Mouse (Mus musculus) layer of hippocampus, adult 2 months (tissue): ENCODE measurements at regions not wholly inside any gene's neighbourhood (a gene's known extent, or its start where the extent isn't known, plus 50 kb on each side); places are given as distances from the start of the nearest gene placed in this dataset.
"Not testable (repeated sequence)": the region's sequence is repeated elsewhere in the genome, so short reads cannot be mapped to it uniquely, and the experiment has no call there.

Source experiments
- DNase-seq, 2 experiments: peaks; one replicate each; pipeline ENCODE4 v3.0.0; 2022; ENCODE audit warnings: low spot score in 2 of 2
- H3K27ac ChIP-seq: fragments of 200-600 bp; 2 replicates; pipeline ENCODE4 v1.8.1; 2022
- H3K4me3 ChIP-seq: fragments of 200-600 bp; 2 replicates; pipeline ENCODE4 v1.8.1; 2022; ENCODE audit warnings: mild to moderate bottlenecking
- CTCF ChIP-seq: fragments of 200-600 bp; conservative IDR thresholded peaks from 2 replicates; pipeline ENCODE4 v1.8.1; 2022; ENCODE audit warnings: antibody characterized with exemption, mild to moderate bottlenecking, moderate library complexity

DNA sequence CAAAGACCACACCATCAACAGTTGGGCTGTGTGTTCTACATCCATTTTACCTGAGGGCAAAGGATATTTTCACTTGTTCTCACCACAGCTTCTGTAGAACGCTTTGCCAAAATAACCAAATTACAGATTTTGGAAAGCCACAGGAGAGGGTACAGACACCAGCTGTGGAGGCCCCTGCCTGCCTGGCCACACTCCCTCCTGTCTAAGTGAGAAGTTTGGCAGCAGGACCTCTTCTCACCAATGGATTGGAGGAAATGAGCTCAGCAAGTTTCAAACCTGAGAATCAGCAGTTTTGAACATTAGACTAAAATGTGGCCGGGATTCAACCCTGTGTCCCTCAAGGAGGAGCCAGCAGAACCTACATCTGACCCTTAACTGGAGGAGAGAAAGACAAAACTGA is 206.2 kb upstream of the Plxna2 start:
- no peak overlapping the region for H3K27ac ChIP-seq
- DNase-seq = no peak
- H3K4me3 ChIP-seq = no peak overlapping the region
- TF ChIP-seq CTCF = no peak

DNA sequence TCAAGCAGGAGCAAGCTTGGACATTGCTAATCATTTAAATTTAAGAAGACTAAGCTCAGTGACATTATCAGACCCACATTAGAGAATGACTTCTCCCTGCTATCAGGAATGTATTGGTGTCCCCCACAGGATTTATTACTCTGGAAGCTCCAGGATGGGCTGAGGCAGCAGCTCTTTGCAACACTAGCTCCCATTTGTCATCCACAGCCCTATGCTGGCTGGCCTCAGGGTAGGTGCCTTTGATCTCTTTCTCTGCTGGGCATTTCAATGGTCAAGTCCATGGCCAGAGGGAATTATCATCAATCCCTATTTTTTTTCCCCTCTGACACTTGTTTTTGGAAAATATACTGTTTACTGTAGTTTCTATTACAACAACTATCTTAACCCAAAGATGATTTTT is 218.7 kb upstream of the Plxna2 start:
- Histone ChIP-seq H3K4me3 (no peak overlapping the region), H3K27ac (no peak overlapping the region)
- no peak for TF ChIP-seq CTCF
- DNase-seq = no peak

DNA sequence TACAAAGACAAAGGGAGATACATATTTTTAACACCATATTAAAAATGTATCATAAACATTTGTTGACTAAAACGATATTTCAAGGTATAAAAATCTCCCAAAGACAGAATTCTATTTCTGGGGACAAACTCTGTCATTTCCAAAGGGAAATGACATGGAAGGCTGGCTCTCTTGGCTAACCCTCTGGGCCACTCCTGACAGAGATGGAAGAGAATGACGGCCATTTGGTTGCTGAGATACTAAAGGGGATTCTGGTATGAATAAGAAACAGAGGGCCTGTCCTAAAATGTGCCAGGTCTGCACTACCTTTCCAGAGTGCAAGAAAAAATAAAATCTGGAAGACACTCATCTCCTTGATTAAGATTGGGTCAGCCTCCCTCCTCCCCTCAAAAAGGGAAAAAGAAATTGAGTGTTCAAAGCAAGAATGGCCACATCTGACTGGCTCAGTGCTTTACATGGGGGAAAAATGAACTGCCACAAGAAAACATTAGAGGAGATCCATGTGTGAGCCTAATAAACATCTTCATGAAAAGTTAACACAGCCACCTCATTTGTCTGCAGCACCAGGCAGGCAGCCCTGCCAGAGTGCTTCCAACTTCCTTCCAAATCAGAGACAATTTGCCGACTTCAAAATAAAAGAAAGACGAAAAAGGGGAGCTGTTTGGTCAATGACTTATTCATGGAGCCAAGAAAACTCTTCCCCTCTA is 221.1 kb upstream of the Plxna2 start:
- H3K27ac ChIP-seq = no peak overlapping the region
- H3K4me3 ChIP-seq = no peak overlapping the region
- DNase-seq = no peak
- no peak for TF ChIP-seq CTCF

DNA sequence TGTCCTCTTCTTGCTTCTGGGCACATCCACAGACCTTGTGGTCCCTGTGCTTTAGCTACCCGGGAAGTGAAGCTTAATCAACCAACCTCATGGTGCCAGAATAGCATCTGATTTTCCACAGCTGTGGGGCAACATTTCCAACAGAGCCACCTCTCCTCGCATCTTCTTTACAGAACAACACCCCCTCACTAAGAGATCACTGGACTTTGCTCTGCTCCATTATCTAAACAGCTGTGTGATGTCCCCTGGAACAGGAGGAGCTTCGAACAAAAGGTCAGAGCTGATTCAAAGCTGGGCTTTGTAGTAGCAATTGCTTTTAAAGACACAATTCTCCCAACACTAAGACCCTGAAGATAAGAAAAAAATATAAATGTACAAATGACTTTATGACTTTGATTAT is 224.3 kb upstream of the Plxna2 start:
- no peak overlapping the region for H3K27ac ChIP-seq
- TF ChIP-seq CTCF = no peak
- H3K4me3 ChIP-seq = no peak overlapping the region
- DNase-seq = no peak

DNA sequence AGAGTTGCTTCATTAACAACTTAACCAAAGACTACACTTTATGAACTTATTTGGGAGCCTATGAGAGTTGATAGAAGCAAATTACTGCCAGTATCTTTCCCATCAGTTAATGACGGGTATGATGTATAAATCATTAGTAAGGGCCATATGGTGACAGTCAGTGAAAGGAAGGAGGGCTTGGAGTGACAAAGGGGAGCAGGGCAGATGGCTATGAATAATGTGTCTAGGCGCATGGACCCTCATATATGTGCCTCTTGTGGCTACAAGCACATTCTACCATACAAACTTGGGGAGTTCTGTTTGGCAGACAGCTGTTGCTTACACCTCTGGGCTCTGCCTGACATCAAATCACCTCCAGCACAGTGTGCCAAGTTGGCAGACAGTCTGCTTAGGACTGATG is 227.8 kb upstream of the Plxna2 start:
- no peak for TF ChIP-seq CTCF
- Histone ChIP-seq H3K4me3 (no peak overlapping the region), H3K27ac (no peak overlapping the region)
- no peak for DNase-seq

DNA sequence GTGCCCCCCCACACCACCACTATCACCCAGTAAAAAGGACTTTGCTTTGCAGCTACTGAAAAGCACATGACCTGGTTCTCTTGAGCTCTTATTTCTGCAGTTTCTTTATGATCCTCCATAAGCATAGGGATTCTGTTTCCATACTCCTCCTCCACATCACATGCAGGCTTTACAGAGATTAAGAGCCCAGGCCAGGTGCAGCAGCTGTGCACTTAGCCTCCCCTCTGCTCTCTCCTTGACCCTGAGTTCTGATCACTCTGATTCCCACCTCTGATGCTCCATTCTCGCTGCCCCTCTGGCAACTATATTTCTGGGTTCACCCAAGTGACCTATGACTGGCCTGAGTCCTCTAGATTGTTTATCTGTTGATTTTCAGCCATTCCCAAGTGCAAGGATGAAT is 239.9 kb upstream of the Plxna2 start:
- DNase-seq = no peak
- H3K27ac ChIP-seq = no peak overlapping the region
- TF ChIP-seq CTCF = no peak
- H3K4me3 ChIP-seq = no peak overlapping the region

DNA sequence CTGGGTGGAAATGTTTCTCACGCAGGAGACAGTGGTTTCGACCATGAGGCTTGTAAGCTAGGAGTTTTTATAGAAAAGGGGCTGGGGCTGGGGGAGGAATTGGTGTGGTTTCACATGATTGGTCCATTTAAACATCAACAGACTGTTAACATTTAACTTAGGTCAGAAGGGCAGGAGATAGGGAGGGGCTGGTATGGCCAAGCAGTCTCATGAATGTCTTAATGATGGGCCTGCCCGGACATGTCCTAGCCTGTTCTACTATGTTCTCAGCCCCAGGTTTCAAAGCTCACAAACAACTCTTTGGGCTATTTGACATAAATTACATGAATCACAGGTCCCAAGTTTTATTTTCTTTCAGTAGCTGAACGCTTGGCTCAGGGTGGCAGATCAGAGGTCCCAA is 244.5 kb upstream of the Plxna2 start:
- DNase-seq, H3K27ac ChIP-seq, H3K4me3 ChIP-seq: not testable (repeated sequence)

DNA sequence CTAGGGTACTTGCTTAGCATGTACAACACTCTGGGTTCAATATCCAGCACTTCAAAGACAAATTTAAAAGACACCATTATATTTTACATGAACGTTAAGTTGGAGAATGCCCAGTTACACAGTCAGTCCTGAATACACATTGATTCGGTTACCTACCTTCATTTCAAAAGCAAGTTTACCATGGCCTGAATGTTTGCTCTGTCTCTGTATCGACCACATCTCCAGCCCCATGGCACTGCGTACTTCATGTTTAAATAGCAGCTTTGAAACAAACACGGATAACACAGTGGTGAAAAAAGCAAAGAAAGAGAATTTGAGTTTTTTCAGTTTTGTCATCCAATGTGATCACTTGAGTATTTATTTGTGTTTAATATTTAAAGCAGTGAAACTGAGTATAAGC is 254.1 kb upstream of the Plxna2 start:
- DNase-seq = no peak
- Histone ChIP-seq H3K4me3 (no peak overlapping the region), H3K27ac (no peak overlapping the region)
- TF ChIP-seq CTCF = no peak

DNA sequence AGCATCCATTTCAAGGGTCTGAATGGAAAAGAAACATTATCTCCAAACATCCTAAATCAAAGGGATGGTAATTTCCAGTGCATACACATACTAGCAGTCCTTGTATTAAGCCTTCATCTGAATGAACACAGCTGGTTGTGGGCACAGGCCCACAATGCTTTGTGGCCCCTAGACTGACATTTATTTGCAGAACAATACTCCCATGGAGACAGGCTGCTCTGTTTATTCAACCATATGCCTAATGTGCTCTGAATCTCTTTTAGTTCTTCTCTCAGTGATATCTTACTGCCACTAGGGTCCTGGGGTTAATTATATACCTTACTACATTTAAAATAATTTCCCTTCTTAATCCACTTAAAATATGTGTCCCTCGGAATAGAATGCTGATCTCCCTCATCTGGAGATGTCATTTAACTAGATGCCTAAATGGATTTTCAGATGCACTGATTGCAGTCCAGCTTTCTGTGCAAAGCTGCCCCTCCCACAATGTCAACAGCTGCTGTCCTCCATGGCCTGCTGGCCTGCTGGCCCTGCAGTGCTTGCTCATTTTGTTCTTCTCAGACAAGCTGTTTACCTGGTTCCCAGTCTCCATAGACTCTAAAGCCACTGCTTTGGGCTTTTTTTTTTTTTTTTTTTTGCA is 254.8 kb upstream of the Plxna2 start:
- Histone ChIP-seq H3K4me3 (no peak overlapping the region), H3K27ac (no peak overlapping the region)
- 0 out of 2 replicates have a peak, but pooled peaks have one; percentile 15 for TF ChIP-seq CTCF
- DNase-seq = no peak

DNA sequence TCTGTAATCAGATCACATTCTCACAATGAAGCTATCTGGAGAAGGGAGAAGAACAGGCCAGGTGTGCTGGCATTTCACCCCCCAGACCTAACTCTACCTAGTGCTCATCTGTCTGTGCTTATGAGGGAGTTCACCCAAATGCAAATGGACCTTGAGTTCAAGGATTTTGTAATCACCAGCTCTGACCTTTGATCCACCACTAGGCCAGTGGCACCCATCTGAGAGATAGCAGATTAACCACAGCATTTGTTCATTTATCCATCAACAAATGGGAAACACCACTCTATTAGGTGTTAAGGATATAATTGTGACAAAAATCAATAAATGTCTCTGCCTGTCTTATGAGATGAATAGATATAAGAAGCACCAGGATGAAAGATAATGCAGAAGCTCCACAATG is 255.7 kb upstream of the Plxna2 start:
- no peak for DNase-seq
- H3K27ac ChIP-seq = no peak overlapping the region
- H3K4me3 ChIP-seq = no peak overlapping the region
- no peak for TF ChIP-seq CTCF

DNA sequence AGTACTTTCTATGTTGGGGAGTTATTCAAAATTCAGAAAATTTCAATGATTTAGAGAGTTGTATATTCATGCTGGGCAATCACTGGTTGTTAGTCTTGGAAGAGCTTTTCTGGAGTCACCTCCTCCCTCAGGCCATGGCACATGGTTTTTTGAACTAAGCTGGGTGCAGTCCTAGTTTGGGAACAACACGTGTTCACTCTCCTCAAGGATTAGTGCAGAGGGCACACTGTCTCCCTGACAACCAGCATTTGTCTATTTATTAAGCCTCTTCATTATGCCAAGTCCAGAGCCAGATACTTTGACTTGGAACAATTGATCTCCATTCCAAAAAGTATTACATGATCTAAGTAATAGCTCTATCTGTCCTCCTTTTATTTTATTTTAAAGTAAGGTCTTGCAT is 256.7 kb upstream of the Plxna2 start:
- Histone ChIP-seq H3K4me3 (no peak overlapping the region), H3K27ac (peak overlapping the region; percentile 29; the same call in 1 of the 2 replicates)
- peak; percentile 11 to 15 for DNase-seq
- TF ChIP-seq CTCF = no peak

DNA sequence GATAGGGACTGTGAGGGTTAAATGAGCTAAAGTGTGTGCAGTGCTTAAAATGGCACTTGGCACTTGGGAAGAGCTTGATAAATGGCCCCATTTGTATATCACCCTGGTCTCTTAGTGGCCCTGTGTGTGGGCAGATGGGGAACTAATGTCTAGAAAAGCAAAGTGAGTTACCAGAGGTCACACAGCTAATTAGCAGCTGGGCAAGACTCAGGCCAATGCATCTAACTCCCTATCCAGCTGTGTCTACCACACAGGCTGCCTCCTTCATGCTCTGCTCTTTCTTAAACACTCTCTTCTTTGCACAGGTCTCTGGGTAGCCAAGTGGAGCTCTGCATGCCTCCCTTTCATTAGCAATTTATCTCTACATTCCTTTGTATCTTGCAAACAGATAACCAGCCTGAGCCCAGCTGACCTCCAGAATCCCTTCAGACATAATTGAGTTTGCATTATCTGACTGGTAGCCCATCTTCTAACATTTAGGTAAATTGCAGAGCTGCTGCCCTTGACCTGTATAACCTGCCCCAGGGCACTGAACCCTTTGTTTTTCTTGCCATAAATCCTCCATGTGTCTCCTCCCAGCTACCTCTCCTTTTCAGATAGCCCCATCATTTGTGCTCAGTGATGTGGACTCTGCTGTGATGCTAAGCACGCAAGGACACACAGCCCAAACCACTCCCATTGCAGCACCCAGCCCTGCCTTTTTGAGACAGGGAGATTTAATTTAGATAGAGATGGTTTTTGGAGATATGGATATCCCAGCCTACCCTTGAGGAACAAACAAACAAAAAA is 263.5 kb upstream of the Plxna2 start:
- TF ChIP-seq CTCF = no peak
- Histone ChIP-seq H3K27ac (no peak overlapping the region), H3K4me3 (no peak overlapping the region)
- no peak for DNase-seq

DNA sequence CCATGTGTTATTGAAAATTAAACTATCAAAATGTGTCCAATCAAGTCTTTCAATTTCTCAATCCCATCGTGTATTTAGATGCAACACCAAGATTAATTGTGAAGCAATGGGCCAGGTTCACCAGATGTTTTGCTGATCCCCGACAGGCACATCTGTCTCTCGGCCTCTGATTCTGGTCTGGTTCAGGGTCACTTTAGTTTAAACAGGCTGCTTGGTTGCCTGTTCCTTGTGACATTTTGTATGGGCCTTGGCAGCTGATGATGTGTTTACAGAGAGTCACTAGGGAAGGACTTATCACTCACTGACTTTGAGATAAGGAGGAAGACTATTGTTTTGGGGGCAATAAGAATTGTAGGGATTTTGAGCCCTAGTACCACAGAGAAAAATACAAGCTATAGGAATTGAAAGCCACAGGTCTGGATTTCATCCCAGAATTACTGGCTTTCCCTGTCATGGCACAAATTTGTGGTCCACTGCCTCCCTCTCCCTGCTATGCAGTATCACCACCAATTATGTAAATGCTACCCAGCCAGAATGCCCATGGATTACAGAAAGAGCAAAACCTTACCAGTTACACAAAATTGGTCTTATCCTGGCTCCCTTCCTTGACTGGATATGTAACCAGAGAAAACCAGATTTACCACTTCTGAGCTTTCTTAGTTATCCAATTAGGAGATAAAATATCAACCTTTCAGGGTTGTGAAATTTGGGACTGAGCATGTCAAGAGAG is 272.5 kb upstream of the Plxna2 start:
- TF ChIP-seq CTCF = no peak
- DNase-seq = no peak
- Histone ChIP-seq H3K27ac (no peak overlapping the region), H3K4me3 (no peak overlapping the region)
